Mouse (Mus musculus) heart, adult 2 months (tissue): ENCODE measurements around the gene Irs3. TPM values are rescaled to one million over a fixed set of nuclear protein-coding genes. Genes with fewer than 3 reads are reported as not detected.

Experiments used
- DNase-seq, 2 experiments: peaks; one replicate each; pipeline ENCODE4 v3.0.0; 2021
- H3K27ac ChIP-seq: fragments of 200-600 bp; 2 replicates; pipeline ENCODE4 v1.8.1; 2022
- H3K27me3 ChIP-seq: fragments of 200-500 bp; 2 replicates; pipeline ENCODE4 v1.6.1; 2012; ENCODE audit warnings: mild to moderate bottlenecking, low read length, inconsistent platforms, mixed read lengths; ENCODE audit not compliant: control insufficient read depth, insufficient read depth
- H3K36me3 ChIP-seq: fragments of 200-500 bp; 2 replicates; pipeline ENCODE4 v1.6.1; 2012; ENCODE audit warnings: low read length, inconsistent platforms; ENCODE audit not compliant: control insufficient read depth, insufficient read depth
- H3K4me1 ChIP-seq: fragments of 200-500 bp; 2 replicates; pipeline ENCODE4 v1.6.1; 2011; ENCODE audit warnings: low read length; ENCODE audit not compliant: control insufficient read depth, insufficient read depth
- H3K4me3 ChIP-seq: fragments of 200-600 bp; 2 replicates; pipeline ENCODE4 v1.8.1; 2022
- H3K79me2 ChIP-seq: fragments of 200-500 bp; replicated peaks from 2 replicates; pipeline ENCODE4 v1.6.1; 2012; ENCODE audit warnings: mild to moderate bottlenecking, inconsistent platforms, low read length, moderate library complexity, mixed read lengths; ENCODE audit not compliant: control insufficient read depth, insufficient read depth
- H3K9ac ChIP-seq: fragments of 200-500 bp; 2 replicates; pipeline ENCODE4 v1.6.1; 2012; ENCODE audit warnings: low read depth, mild to moderate bottlenecking, control low read depth, inconsistent platforms, low read length, mixed read lengths
- CTCF ChIP-seq: fragments of 200-600 bp; IDR thresholded peaks from 2 replicates; pipeline ENCODE4 v1.8.1; 2022; ENCODE audit warnings: antibody characterized with exemption, mild to moderate bottlenecking, moderate library complexity
- EP300 ChIP-seq: fragments of 200-500 bp; IDR thresholded peaks from 2 replicates; pipeline ENCODE4 v1.6.1; 2011; ENCODE audit warnings: low read depth, low read length, control low read depth; ENCODE audit not compliant: insufficient read depth
- POLR2A ChIP-seq: fragments of 200-500 bp; IDR thresholded peaks from 2 replicates; pipeline ENCODE4 v1.6.1; 2011; ENCODE audit warnings: mild to moderate bottlenecking, low read depth, low read length, control low read depth; ENCODE audit not compliant: insufficient read depth
- WGBS: fragments of 180-500 bp; shearing (Covaris S2); methylation state at CpG from one replicate; pipeline ENCODE4 v1.1.7; 2018; 5-methylcytosine and 5-hydroxymethylcytosine counted together
- intact Hi-C: fragments of 180-260 bp; cut with DNase I; formaldehyde crosslinking; loops from one replicate; pipeline ENCODE4 v1.15.1; 2025
- polyA plus RNA-seq: library from polyadenylated mRNA; depleted of rRNA; stranded (reverse); fragments of >200 nt; gene quantifications from 2 replicates; pipeline ENCODE4 v1.2.3, GENCODE M21; 2012
- total RNA-seq, 2 experiments: library from RNA; stranded (reverse); gene quantifications; 2 replicates each; pipeline ENCODE4 v1.2.3; 2021

Gene Irs3
- total and polyA plus RNA-seq, 3 experiments, result 0.34 to 2.2 (median 0.73) TPM

DNA sequence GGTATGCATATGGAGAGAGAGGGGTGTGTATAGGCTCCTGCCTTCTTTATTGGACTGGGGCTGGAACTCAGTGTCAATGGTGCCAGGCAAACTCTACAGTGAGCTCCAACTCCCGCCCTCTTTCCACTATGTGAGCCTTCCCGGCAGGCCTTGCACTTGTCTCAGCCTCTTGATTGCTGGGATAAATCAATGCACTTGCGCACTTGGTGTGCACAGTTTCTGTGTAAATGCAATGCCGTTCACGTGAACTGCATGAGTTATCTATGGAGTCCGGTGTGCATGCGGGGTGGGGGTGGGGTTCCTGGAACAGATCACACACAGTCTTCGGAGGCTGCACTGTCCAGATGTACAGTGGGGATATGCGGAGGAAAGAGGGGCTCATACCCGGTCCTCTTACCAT lies 7.9 kb upstream of the Irs3 start:
- WGBS, result 91% methylated on average over 10 of the region's 10 CpGs
- intact Hi-C loops, result loop anchor here (5.0 kb wide), 3 partner anchors 51 to 171 kb away; partner anchors contain the start of gene Mospd3
- no peak for TF ChIP-seq CTCF
- TF ChIP-seq EP300, result no peak
- no peak for TF ChIP-seq POLR2A
- no peak overlapping the region for H3K9ac ChIP-seq
- H3K4me1 ChIP-seq, result peaks cover 3% of the 10 kb centered on the region; the same call in 1 of the 2 replicates
- no peak overlapping the region for H3K4me3 ChIP-seq
- no peaks in the 10 kb centered on the region for H3K79me2 ChIP-seq
- no peak overlapping the region for H3K27ac ChIP-seq
- no peaks in the 10 kb centered on the region for H3K27me3 ChIP-seq
- H3K36me3 ChIP-seq, result no peaks in the 10 kb centered on the region
- no peak for DNase-seq

DNA sequence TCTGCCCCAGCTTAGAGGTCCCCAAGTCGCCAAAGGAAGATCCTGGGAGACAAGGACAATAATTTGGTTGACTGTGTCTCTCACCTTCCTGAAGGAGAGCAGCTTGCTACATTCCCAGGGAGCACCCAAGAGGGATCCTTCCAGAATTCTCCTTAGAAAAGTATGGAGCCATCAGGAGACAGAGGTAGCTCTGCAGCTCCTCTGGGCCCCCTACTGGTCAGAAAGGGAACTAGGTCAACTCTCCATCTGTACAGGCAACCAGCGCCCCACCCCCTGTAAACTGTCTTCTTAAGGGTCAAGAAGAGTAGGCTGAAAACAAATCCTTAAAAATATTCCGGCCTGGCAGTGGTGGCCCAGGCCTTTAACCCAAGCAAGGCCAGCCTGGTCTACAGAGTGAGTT lies 7.0 kb upstream of the Irs3 start:
- DNase-seq, result peak; percentile 71 to 72
- Histone ChIP-seq H3K9ac (no peak overlapping the region), H3K36me3 (no peaks in the 10 kb centered on the region), H3K79me2 (no peaks in the 10 kb centered on the region), H3K27me3 (no peaks in the 10 kb centered on the region), H3K4me1 (peaks cover 3% of the 10 kb centered on the region; the same call in 1 of the 2 replicates), H3K27ac (peak overlapping the region; percentile 62), H3K4me3 (no peak overlapping the region)
- no peak for TF ChIP-seq POLR2A
- TF ChIP-seq CTCF, result peak; percentile 92
- TF ChIP-seq EP300, result peak; percentile 61; the same call in 1 of the 2 replicates
- intact Hi-C loops, result loop anchor here (1.0 to 5.0 kb wide), 4 partner anchors 50 to 170 kb away; partner anchors contain the start of gene Mospd3
- WGBS, result 21% methylated on average over 3 of the region's 3 CpGs

DNA sequence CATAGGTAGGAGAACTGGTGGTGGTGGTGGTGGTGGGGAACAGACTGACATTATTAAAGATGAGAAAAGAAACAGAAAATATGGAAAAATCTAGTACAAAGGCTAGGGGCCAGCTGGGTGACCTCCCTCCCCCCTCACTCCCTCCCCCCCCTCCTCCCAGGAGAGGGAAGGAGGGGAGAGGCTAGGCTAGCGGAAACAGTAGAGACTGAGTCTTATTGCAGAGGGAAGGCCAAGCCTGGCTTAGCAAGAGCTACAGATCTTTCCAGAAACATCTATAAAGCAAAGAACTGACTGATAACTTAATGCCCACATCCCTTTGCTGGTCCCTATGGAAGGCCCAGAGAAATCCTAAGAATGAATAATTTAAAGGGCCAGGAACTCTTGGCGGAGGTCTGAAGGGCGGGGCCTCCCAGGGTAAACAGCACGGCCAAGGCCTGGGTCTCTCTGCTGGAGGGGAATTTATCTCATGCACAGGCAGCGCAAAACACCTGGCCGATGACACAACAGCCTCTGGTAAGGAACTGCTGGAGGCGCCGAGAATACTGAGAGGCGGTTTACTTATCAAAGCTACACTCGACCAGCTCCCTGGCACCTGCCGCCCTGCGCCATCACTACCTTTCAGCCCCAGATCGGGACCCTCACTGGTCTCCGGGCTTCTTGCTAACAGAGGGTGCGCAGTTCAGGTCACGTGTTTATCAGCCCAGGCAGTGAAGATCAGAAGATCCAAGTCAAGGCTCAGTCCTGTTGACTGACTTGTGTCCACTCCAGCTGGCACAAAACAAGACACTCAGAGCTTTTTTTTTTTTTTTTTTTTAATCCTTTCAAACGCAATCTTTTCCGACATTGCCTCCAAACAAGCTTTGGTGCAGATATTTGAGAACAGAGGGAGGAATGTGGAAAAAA lies 4.4 kb upstream of the Irs3 start:
- 41% methylated on average over 18 of the region's 18 CpGs for WGBS
- intact Hi-C loops, result loop anchor here (5.0 kb wide), 3 partner anchors 48 to 168 kb away; partner anchors contain the start of gene Mospd3
- Histone ChIP-seq H3K27ac (peak overlapping the region; percentile 78), H3K79me2 (no peaks in the 10 kb centered on the region), H3K4me1 (no peaks in the 10 kb centered on the region), H3K36me3 (no peaks in the 10 kb centered on the region), H3K9ac (no peak overlapping the region; the same call in 1 of the 2 replicates), H3K4me3 (no peak overlapping the region), H3K27me3 (no peaks in the 10 kb centered on the region)
- TF ChIP-seq EP300 (no peak), CTCF (no peak), POLR2A (no peak)
- peak; percentile 56 to 61 for DNase-seq

DNA sequence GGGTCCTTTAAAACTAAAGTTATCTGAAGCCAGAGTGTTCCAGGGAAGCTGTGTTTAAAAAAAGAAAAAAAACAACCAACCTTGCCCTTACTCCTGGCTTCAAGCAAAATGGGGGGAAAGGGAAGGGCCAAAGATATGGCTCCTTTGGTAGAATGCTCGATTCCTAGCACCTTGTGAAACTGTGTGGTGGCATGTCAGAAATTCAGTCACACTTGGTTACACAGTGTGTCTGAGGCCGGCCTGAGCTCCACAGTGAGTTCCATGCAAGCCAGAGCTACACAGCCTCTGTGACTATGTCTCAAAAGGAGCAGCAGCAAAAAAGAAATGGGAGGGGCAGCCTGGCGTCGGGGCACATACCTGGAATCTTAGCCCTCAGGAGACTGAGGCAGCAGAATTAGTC lies 3.7 kb upstream of the Irs3 start:
- Histone ChIP-seq H3K79me2 (no peaks in the 10 kb centered on the region), H3K4me1 (no peaks in the 10 kb centered on the region), H3K9ac (no peak overlapping the region), H3K36me3 (no peaks in the 10 kb centered on the region), H3K4me3 (no peak overlapping the region), H3K27ac (peak overlapping the region; percentile 78), H3K27me3 (no peaks in the 10 kb centered on the region)
- no peak for DNase-seq
- WGBS, result 47% methylated on average over 4 of the region's 4 CpGs
- TF ChIP-seq CTCF (no peak), EP300 (no peak), POLR2A (no peak)
- intact Hi-C loops, result no loop called here

DNA sequence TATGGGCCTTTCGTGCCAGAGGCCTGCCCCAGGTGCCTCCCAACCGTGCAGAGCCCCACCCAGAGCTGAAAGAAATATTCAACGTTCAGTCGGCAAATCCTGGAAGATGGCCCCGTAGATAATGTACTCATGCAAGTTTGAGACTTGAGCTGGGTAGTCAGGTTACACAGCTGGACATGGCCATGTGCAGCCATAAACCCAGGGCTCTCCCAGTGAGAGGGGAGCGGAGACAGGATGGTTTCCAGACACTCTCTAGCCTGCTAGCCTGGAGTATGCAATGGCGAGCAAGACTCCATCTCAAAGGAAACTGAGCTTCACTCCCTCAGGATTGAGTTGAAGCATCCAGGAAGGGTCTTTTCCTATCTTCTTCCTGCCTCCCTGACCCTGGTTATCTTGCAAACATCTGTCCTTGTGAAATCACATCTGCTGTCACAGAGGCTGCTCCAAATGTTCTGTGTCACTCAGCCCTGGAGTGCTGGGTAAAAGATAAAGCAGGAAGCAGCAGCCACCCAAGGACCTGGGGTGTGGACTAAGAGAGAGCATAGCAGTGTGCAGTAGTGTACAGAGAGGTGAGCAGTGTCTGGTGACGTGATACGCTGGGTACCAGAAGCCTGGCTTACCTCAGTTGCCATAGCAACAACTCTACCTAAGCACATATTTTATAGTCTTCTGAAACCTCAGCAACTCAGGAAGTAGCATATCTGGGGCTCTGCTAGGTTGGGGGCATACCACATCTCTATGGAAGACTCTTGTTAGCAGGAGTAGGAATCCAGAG lies 2.5 kb upstream of the Irs3 start:
- Histone ChIP-seq H3K4me1 (no peaks in the 10 kb centered on the region), H3K27me3 (no peaks in the 10 kb centered on the region), H3K9ac (no peak overlapping the region), H3K4me3 (no peak overlapping the region), H3K36me3 (no peaks in the 10 kb centered on the region), H3K27ac (no peak overlapping the region), H3K79me2 (no peaks in the 10 kb centered on the region)
- WGBS, result 44% methylated on average over 9 of the region's 9 CpGs
- intact Hi-C loops, result no loop called here
- TF ChIP-seq POLR2A, result no peak
- no peak for TF ChIP-seq EP300
- no peak for TF ChIP-seq CTCF
- DNase-seq, result no peak
